ENCODE assay signal across 17 mouse cellular contexts in the genomic region with DNA sequence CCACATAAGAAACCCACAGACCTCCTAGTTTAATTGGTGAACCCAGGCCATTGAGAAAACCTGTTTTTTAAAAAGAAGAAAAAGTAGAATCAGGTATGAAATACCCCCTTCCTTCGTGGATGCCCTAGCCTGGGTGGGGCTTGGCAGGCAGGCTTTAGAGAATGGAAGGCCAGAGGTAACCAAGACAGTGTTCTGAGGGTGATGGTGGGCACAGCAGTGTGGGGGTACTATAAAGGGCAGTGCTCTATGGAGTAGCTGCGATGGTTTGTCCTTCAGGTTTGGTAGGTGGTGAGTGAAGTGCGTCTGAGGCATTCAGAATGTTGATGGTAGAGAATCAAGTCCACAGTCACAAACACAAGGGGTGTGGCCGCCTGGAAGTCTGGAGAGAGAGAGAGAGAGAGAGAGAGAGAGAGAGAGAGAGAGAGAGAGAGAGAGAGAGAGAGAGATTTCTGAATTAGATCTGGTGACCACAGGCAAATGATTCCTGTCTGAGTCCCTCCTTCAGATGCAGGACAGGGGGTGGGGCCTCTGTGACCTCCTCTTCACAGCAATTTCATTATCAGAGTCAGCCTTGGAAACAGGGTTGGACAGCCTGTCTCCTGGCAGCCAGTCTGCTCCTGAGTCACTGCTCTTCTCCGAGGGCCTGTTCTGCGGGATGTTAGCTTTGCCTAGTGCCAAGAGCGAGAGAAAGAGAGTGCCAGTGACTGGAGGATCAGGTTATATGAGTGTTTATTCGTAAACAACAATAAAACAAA. TPM values are rescaled to one million over a fixed set of nuclear protein-coding genes. Genes with fewer than 3 reads are reported as not detected.
A peak's percentile ranks its signal among the peaks of the same experiment; 100 is the strongest.
DNase-seq lines count a peak whose midpoint lies in the region; ATAC-seq and TF ChIP-seq lines count a peak whose summit lies in the region.
"Had no signal": no experiment of that assay in that cellular context is flagged by ENCODE, and none has a peak within 500 bp of the region (broad histone marks: within the 10 kb centered on the region; RNA-seq: fewer than 3 reads in every experiment).

No protein-coding gene starts in this region.

- no peak overlapping the region for H3K9ac ChIP-seq in heart, adult 2 months (ENCODE audit: low read depth, low read length)
- no peak overlapping the region for H3K9ac ChIP-seq in hindbrain, embryonic 12.5 days
- no peak overlapping the region for H3K9ac ChIP-seq in neural tube, embryonic 15.5 days (replicated peaks)
- H3K9ac ChIP-seq: liver, embryonic 12.5 days had no signal

- H3K4me3 ChIP-seq in heart, adult 2 months, result no peak overlapping the region
- H3K4me3 ChIP-seq in hindbrain, embryonic 12.5 days, result no peak overlapping the region
- H3K4me3 ChIP-seq in neural tube, embryonic 15.5 days (replicated peaks), result no peak overlapping the region
- H3K4me3 ChIP-seq: hindbrain, embryonic 10.5 days; left cerebral cortex, adult 2 months; liver, embryonic 12.5 days had no signal

- intact Hi-C loops in heart, adult 2 months (cut with DNase I), result no loop called here

- 45% methylated on average over 8 of the region's 8 CpGs for WGBS in heart, adult 2 months
- 83% methylated on average over 8 of the region's 8 CpGs for WGBS in hindbrain, embryonic 12.5 days
- WGBS in neural tube, embryonic 15.5 days, result 79% methylated on average over 8 of the region's 8 CpGs

- no peak overlapping the region for H3K4me2 ChIP-seq in hindbrain, embryonic 12.5 days (replicated peaks)
- no peak overlapping the region for H3K4me2 ChIP-seq in neural tube, embryonic 15.5 days
- H3K4me2 ChIP-seq: liver, embryonic 12.5 days had no signal

- no peaks in the 10 kb centered on the region for H3K27me3 ChIP-seq in heart, adult 2 months (ENCODE audit: control insufficient read depth, insufficient read depth, low read length)
- no peaks in the 10 kb centered on the region for H3K27me3 ChIP-seq in hindbrain, embryonic 12.5 days
- no peaks in the 10 kb centered on the region for H3K27me3 ChIP-seq in neural tube, embryonic 15.5 days (replicated peaks)
- H3K27me3 ChIP-seq: liver, embryonic 12.5 days had no signal

- H3K36me3 ChIP-seq in heart, adult 2 months (ENCODE audit: control insufficient read depth, insufficient read depth, low read length), result no peaks in the 10 kb centered on the region
- no peaks in the 10 kb centered on the region for H3K36me3 ChIP-seq in hindbrain, embryonic 12.5 days
- H3K36me3 ChIP-seq in neural tube, embryonic 15.5 days, result no peaks in the 10 kb centered on the region
- H3K36me3 ChIP-seq: hindbrain, embryonic 10.5 days; liver, embryonic 12.5 days had no signal

- H3K9me3 ChIP-seq in hindbrain, embryonic 12.5 days (replicated peaks), result no peaks in the 10 kb centered on the region
- no peaks in the 10 kb centered on the region for H3K9me3 ChIP-seq in neural tube, embryonic 15.5 days (replicated peaks)
- H3K9me3 ChIP-seq: hindbrain, embryonic 10.5 days had no signal

- H3K79me2 ChIP-seq in heart, adult 2 months (replicated peaks; ENCODE audit: control insufficient read depth, insufficient read depth, low read length), result no peaks in the 10 kb centered on the region

- TF ChIP-seq CTCF in heart, adult 2 months (IDR thresholded peaks at IDR 0.05), result no peak

- H3K27ac ChIP-seq in heart, adult 2 months, result no peak overlapping the region
- H3K27ac ChIP-seq in hindbrain, embryonic 12.5 days, result no peak overlapping the region
- H3K27ac ChIP-seq in neural tube, embryonic 15.5 days (replicated peaks), result no peak overlapping the region
- H3K27ac ChIP-seq: hindbrain, embryonic 10.5 days; left cerebral cortex, adult 2 months; liver, embryonic 12.5 days had no signal

- TF ChIP-seq EP300 in heart, adult 2 months (IDR thresholded peaks at IDR 0.05; ENCODE audit: insufficient read depth, low read depth, low read length), result no peak

- no peak for ATAC-seq in hindbrain, embryonic 12.5 days (ENCODE audit: low FRiP score)
- ATAC-seq in neural tube, embryonic 15.5 days (ENCODE audit: low FRiP score), result no peak
- ATAC-seq: liver, embryonic 12.5 days had no signal

- H3K4me1 ChIP-seq in heart, adult 2 months (ENCODE audit: control insufficient read depth, insufficient read depth, low read length), result no peaks in the 10 kb centered on the region
- no peaks in the 10 kb centered on the region for H3K4me1 ChIP-seq in hindbrain, embryonic 12.5 days
- no peaks in the 10 kb centered on the region for H3K4me1 ChIP-seq in neural tube, embryonic 15.5 days
- H3K4me1 ChIP-seq: liver, embryonic 12.5 days had no signal

- no peak for TF ChIP-seq POLR2A in heart, adult 2 months (IDR thresholded peaks at IDR 0.05; ENCODE audit: insufficient read depth, low read depth, low read length)

- DNase-seq in layer of hippocampus, adult 18-20 months (ENCODE audit: low spot score in 2 of 2), result peak; percentile 8 to 31
- DNase-seq in layer of hippocampus, postnatal 25 days (ENCODE audit: extremely low spot score in 1 of 2, low spot score in 1 of 2), result no peak
- DNase-seq in adrenal gland, adult 2 months, result peak; percentile 91
- peak; percentile 34 to 61 for DNase-seq in heart, adult 2 months
- peak; percentile 8 to 20 for DNase-seq in layer of hippocampus, adult 8-10 months (ENCODE audit: low spot score in 2 of 2)
- no peak for DNase-seq in frontal cortex, postnatal 25 days (ENCODE audit: low spot score in 2 of 2)
- DNase-seq: embryo, embryonic 11 days; kidney, adult 18-20 months had no signal

RNA-seq across cellular contexts. Expression of a gene that starts 44.0 kb away (rescaled TPM):
- total RNA-seq in layer of hippocampus, adult 18-20 months (2021), result not detected
- total RNA-seq in layer of hippocampus, postnatal 25 days (2021), result not detected
- not detected for total RNA-seq in adrenal gland, adult 2 months (2021)
- polyA plus RNA-seq in adrenal gland, adult 2 months (2012; rRNA removed), result not detected in 2 replicates
- total RNA-seq in heart, adult 2 months (2021), result not detected
- polyA plus RNA-seq in heart, adult 2 months (2012; rRNA removed), result not detected in 2 replicates
- not detected for total RNA-seq in layer of hippocampus, adult 8-10 months (2022)
- not detected in 2 replicates for polyA plus RNA-seq in hindbrain, embryonic 12.5 days (2016; fragmentation: Nextera tagmentation; extraction: Ambion mirVana)
- 0.18 and 0.19 TPM in 2 replicates for polyA plus RNA-seq in neural tube, embryonic 15.5 days (2015; fragmentation: Nextera tagmentation; extraction: Ambion mirVana)
- total RNA-seq: left cerebral cortex, adult 2 months; megakaryocyte progenitor cell, adult 5-6 weeks had no signal
- polyA plus RNA-seq: forebrain, embryonic 11.5 days; hindbrain, embryonic 10.5 days; liver, embryonic 12.5 days; neural tube, embryonic 11.5 days; small intestine, adult 2 months had no signal

Comparison
In these comparisons a context has a peak if more than half of its experiments do, and no peak if none do; other contexts are left out.
1. DNase-seq: peak in layer of hippocampus, adult 18-20 months (2 of 2), adrenal gland, adult 2 months (single experiment), heart, adult 2 months (2 of 2) and layer of hippocampus, adult 8-10 months (2 of 2); none in layer of hippocampus, postnatal 25 days (0 of 2) and frontal cortex, postnatal 25 days (0 of 2).